Mouse (Mus musculus): ENCODE data around the gene Rabgap1. TPM values are rescaled to one million over a fixed set of nuclear protein-coding genes. Genes with fewer than 3 reads are reported as not detected.

The Rabgap1 gene
- polyA plus RNA-seq, 1 experiment from 2014 or later = 44.4 TPM

GRCm38 (mm10) chr2:37451667-37452375 lies 8.7 kb downstream of the Rabgap1 start:
- Histone ChIP-seq H3K4me2 (ENCODE audit: low read depth, severe bottlenecking) (peak overlapping the region; percentile 84), H3K27ac (replicated peaks; ENCODE audit: low read depth, low read length) (peak overlapping the region; percentile 69), H3K36me3 (ENCODE audit: control insufficient read depth, insufficient read depth, low read length) (no peaks in the 10 kb centered on the region), H3K4me1 (ENCODE audit: control insufficient read depth, insufficient read depth, low read length) (peaks cover 4% of the 10 kb centered on the region; the same call in 1 of the 2 replicates), H3K4me3 (ENCODE audit: low read depth, low read length) (peak overlapping the region; percentile 95), H3K27me3 (ENCODE audit: control insufficient read depth, insufficient read depth, low read length) (no peaks in the 10 kb centered on the region), H3K9ac (ENCODE audit: low read length) (peak overlapping the region; percentile 87), H3K9me3 (ENCODE audit: control insufficient read depth, low read length) (no peaks in the 10 kb centered on the region)
- peak; percentile 92 for DNase-seq (ENCODE audit: low spot score)
- 11% methylated on average over 38 of the region's 44 CpGs for WGBS
- peak; percentile 95 for ATAC-seq (ENCODE audit: insufficient number of reproducible peaks, low FRiP score, low TSS enrichment, low read depth)

DNA sequence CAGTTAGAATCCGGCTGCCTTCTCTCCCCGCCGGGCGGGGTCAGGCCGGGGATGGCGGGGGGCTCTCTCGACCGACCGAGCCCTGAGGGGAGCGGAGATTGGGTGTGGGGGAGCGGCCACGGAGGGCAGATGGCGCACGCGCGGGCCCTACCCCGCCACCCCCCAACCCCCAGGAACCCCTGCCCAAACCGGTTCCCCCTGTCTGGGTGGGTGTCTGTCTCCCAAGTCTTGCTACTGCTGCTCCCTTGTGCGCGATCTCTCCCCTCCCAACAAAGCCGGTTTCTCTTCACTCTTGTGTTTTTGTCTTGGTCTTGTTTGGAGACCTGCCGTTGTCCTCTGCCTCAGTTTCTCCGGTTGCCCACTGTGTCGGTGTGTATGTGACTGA lies 9.3 kb downstream of the Rabgap1 start:
- 0% methylated on average over 23 of the region's 24 CpGs for WGBS
- no peaks in the 10 kb centered on the region for H3K36me3 ChIP-seq (ENCODE audit: control insufficient read depth, insufficient read depth, low read length)

GRCm38 (mm10) chr2:37460707-37461106 lies 17.6 kb downstream of the Rabgap1 start:
- H3K4me3 ChIP-seq (ENCODE audit: low read depth, low read length) = no peak overlapping the region
- H3K36me3 ChIP-seq (ENCODE audit: control insufficient read depth, insufficient read depth, low read length) = no peaks in the 10 kb centered on the region
- ATAC-seq (ENCODE audit: insufficient number of reproducible peaks, low FRiP score, low TSS enrichment, low read depth) = no peak
- no peak overlapping the region for H3K9ac ChIP-seq (ENCODE audit: low read length)
- no peak overlapping the region for H3K27ac ChIP-seq (replicated peaks; ENCODE audit: low read depth, low read length)
- H3K27me3 ChIP-seq (ENCODE audit: control insufficient read depth, insufficient read depth, low read length) = no peaks in the 10 kb centered on the region
- no peaks in the 10 kb centered on the region for H3K4me1 ChIP-seq (ENCODE audit: control insufficient read depth, insufficient read depth, low read length)
- 96% methylated on average over 4 of the region's 4 CpGs for WGBS
- H3K4me2 ChIP-seq (ENCODE audit: low read depth, severe bottlenecking) = no peak overlapping the region
- no peak for DNase-seq (ENCODE audit: low spot score)
- H3K9me3 ChIP-seq (ENCODE audit: control insufficient read depth, low read length) = no peaks in the 10 kb centered on the region

More for the DNA sequence above, 9.3 kb downstream of the Rabgap1 start:
- Histone ChIP-seq H3K4me2 (ENCODE audit: low read depth, severe bottlenecking) (peak overlapping the region; percentile 84), H3K9me3 (ENCODE audit: control insufficient read depth, low read length) (no peaks in the 10 kb centered on the region), H3K9ac (ENCODE audit: low read length) (peak overlapping the region; percentile 87), H3K4me1 (ENCODE audit: control insufficient read depth, insufficient read depth, low read length) (peaks cover 4% of the 10 kb centered on the region; the same call in 1 of the 2 replicates), H3K4me3 (ENCODE audit: low read depth, low read length) (peak overlapping the region; percentile 95), H3K27me3 (ENCODE audit: control insufficient read depth, insufficient read depth, low read length) (no peaks in the 10 kb centered on the region), H3K27ac (replicated peaks; ENCODE audit: low read depth, low read length) (peak overlapping the region; percentile 59; the same call in 1 of the 2 replicates)
- ATAC-seq (ENCODE audit: insufficient number of reproducible peaks, low FRiP score, low TSS enrichment, low read depth) (peak; percentile 87), DNase-seq (ENCODE audit: low spot score) (no peak)

DNA sequence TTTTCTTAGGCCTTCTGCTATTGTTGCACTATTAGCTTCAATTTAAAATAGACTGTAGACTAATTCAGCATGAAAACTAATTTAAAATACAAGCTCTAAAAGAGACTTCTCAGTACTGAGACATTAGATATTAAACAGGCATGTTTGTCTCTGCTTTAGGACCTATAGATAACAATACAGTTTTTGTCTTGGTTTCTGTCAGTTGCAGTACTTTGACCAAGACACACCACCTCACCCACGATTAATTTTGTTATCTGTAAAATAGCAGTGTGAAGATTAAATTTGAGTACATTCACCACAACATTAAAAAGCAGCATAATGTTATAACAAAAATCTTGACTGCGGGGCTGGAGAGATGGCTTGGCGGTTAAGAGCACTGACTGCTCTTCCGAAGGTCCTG lies 23.2 kb downstream of the Rabgap1 start:
- H3K4me2 ChIP-seq (ENCODE audit: low read depth, severe bottlenecking) = no peak overlapping the region
- peaks cover 5% of the 10 kb centered on the region; the same call in 1 of the 2 replicates for H3K36me3 ChIP-seq (ENCODE audit: control insufficient read depth, insufficient read depth, low read length)
- H3K9ac ChIP-seq (ENCODE audit: low read length) = no peak overlapping the region
- H3K27me3 ChIP-seq (ENCODE audit: control insufficient read depth, insufficient read depth, low read length) = no peaks in the 10 kb centered on the region
- H3K9me3 ChIP-seq (ENCODE audit: control insufficient read depth, low read length) = no peaks in the 10 kb centered on the region
- H3K27ac ChIP-seq (replicated peaks; ENCODE audit: low read depth, low read length) = no peak overlapping the region
- no peak for ATAC-seq (ENCODE audit: insufficient number of reproducible peaks, low FRiP score, low TSS enrichment, low read depth)
- WGBS = 96% methylated on average over 4 of the region's 4 CpGs
- H3K4me1 ChIP-seq (ENCODE audit: control insufficient read depth, insufficient read depth, low read length) = no peaks in the 10 kb centered on the region
- no peak for DNase-seq (ENCODE audit: low spot score)
- H3K4me3 ChIP-seq (ENCODE audit: low read depth, low read length) = no peak overlapping the region

DNA sequence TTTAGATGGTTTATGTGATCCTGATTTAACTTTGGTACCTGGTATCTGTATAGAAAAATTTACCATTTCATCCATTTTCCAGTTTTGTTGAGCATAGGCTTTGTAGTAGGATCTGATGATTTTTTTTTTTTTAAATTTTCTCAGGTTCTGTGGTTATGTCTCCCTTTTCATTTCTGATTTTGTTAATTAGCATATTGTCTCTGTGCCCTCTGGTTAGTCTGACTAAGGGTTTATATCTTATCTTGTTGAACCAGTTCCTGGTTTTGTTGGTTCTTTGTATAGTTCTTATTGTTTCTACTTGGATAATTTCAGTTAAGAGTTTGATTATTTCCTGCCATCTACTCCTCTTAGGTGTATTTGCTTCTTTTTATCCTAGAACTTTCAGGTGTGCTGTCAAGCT lies 36.5 kb downstream of the Rabgap1 start:
- DNase-seq (ENCODE audit: low spot score) (no peak), ATAC-seq (ENCODE audit: insufficient number of reproducible peaks, low FRiP score, low TSS enrichment, low read depth) (no peak)
- Histone ChIP-seq H3K27ac (replicated peaks; ENCODE audit: low read depth, low read length) (no peak overlapping the region), H3K27me3 (ENCODE audit: control insufficient read depth, insufficient read depth, low read length) (no peaks in the 10 kb centered on the region), H3K9me3 (ENCODE audit: control insufficient read depth, low read length) (no peaks in the 10 kb centered on the region), H3K9ac (ENCODE audit: low read length) (no peak overlapping the region), H3K36me3 (ENCODE audit: control insufficient read depth, insufficient read depth, low read length) (peaks cover 6% of the 10 kb centered on the region; the same call in 1 of the 2 replicates), H3K4me3 (ENCODE audit: low read depth, low read length) (no peak overlapping the region), H3K4me2 (ENCODE audit: low read depth, severe bottlenecking) (no peak overlapping the region), H3K4me1 (ENCODE audit: control insufficient read depth, insufficient read depth, low read length) (no peaks in the 10 kb centered on the region)

GRCm38 (mm10) chr2:37480039-37480438 lies 37.0 kb downstream of the Rabgap1 start:
- Histone ChIP-seq H3K4me2 (ENCODE audit: low read depth, severe bottlenecking) (no peak overlapping the region), H3K27ac (replicated peaks; ENCODE audit: low read depth, low read length) (no peak overlapping the region), H3K36me3 (ENCODE audit: control insufficient read depth, insufficient read depth, low read length) (peaks cover 6% of the 10 kb centered on the region; the same call in 1 of the 2 replicates), H3K9ac (ENCODE audit: low read length) (no peak overlapping the region), H3K4me3 (ENCODE audit: low read depth, low read length) (no peak overlapping the region), H3K9me3 (ENCODE audit: control insufficient read depth, low read length) (no peaks in the 10 kb centered on the region), H3K4me1 (ENCODE audit: control insufficient read depth, insufficient read depth, low read length) (no peaks in the 10 kb centered on the region), H3K27me3 (ENCODE audit: control insufficient read depth, insufficient read depth, low read length) (no peaks in the 10 kb centered on the region)
- WGBS = 96% methylated on average over 2 of the region's 2 CpGs
- no peak for ATAC-seq (ENCODE audit: insufficient number of reproducible peaks, low FRiP score, low TSS enrichment, low read depth)
- no peak for DNase-seq (ENCODE audit: low spot score)

GRCm38 (mm10) chr2:37484165-37484564 lies 41.1 kb downstream of the Rabgap1 start:
- Histone ChIP-seq H3K9ac (ENCODE audit: low read length) (no peak overlapping the region), H3K4me2 (ENCODE audit: low read depth, severe bottlenecking) (no peak overlapping the region), H3K27ac (replicated peaks; ENCODE audit: low read depth, low read length) (no peak overlapping the region), H3K27me3 (ENCODE audit: control insufficient read depth, insufficient read depth, low read length) (no peaks in the 10 kb centered on the region), H3K9me3 (ENCODE audit: control insufficient read depth, low read length) (no peaks in the 10 kb centered on the region), H3K4me3 (ENCODE audit: low read depth, low read length) (no peak overlapping the region), H3K36me3 (ENCODE audit: control insufficient read depth, insufficient read depth, low read length) (peaks cover 1% of the 10 kb centered on the region; the same call in 1 of the 2 replicates), H3K4me1 (ENCODE audit: control insufficient read depth, insufficient read depth, low read length) (no peaks in the 10 kb centered on the region)
- ATAC-seq (ENCODE audit: insufficient number of reproducible peaks, low FRiP score, low TSS enrichment, low read depth) (no peak), DNase-seq (ENCODE audit: low spot score) (no peak)
- WGBS = 90% methylated on average over 2 of the region's 2 CpGs

DNA sequence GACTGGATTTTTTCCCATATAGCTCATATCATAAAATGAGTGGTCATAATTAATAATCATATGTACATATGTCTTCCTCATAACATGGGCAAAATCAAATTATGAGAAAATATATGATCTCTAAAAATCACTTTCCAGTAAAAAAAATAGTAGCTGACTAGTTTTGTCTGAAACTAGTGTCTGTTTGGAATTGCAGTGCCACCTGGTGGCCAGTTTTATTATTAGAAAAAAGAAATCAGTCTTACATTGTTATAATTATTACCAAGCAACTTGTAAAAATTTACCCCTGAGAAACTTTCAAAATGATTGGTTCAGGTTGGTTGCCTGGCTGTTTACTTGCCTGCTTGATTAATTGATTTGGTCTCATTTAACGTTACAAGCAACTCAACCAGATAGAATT lies 42.3 kb downstream of the Rabgap1 start:
- Histone ChIP-seq H3K9me3 (ENCODE audit: control insufficient read depth, low read length) (no peaks in the 10 kb centered on the region), H3K27ac (replicated peaks; ENCODE audit: low read depth, low read length) (no peak overlapping the region), H3K9ac (ENCODE audit: low read length) (no peak overlapping the region), H3K4me2 (ENCODE audit: low read depth, severe bottlenecking) (no peak overlapping the region), H3K4me3 (ENCODE audit: low read depth, low read length) (no peak overlapping the region), H3K4me1 (ENCODE audit: control insufficient read depth, insufficient read depth, low read length) (no peaks in the 10 kb centered on the region), H3K27me3 (ENCODE audit: control insufficient read depth, insufficient read depth, low read length) (no peaks in the 10 kb centered on the region), H3K36me3 (ENCODE audit: control insufficient read depth, insufficient read depth, low read length) (peaks cover 4% of the 10 kb centered on the region; the same call in 1 of the 2 replicates)
- WGBS = 82% methylated on average over 1 of the region's 1 CpGs
- ATAC-seq (ENCODE audit: insufficient number of reproducible peaks, low FRiP score, low TSS enrichment, low read depth) (no peak), DNase-seq (ENCODE audit: low spot score) (peak; percentile 24)

- H3K4me3 ChIP-seq (ENCODE audit: low read depth, low read length) = no peak overlapping the region
- H3K9me3 ChIP-seq (ENCODE audit: control insufficient read depth, low read length) = no peaks in the 10 kb centered on the region
- ATAC-seq (ENCODE audit: insufficient number of reproducible peaks, low FRiP score, low TSS enrichment, low read depth) (no peak), DNase-seq (ENCODE audit: low spot score) (no peak)
- H3K9ac ChIP-seq (ENCODE audit: low read length) = no peak overlapping the region
- no peak overlapping the region for H3K4me2 ChIP-seq (ENCODE audit: low read depth, severe bottlenecking)
- no peaks in the 10 kb centered on the region for H3K27me3 ChIP-seq (ENCODE audit: control insufficient read depth, insufficient read depth, low read length)
- peaks cover 4% of the 10 kb centered on the region; the same call in 1 of the 2 replicates for H3K36me3 ChIP-seq (ENCODE audit: control insufficient read depth, insufficient read depth, low read length)
- H3K4me1 ChIP-seq (ENCODE audit: control insufficient read depth, insufficient read depth, low read length) = no peaks in the 10 kb centered on the region
- no peak overlapping the region for H3K27ac ChIP-seq (replicated peaks; ENCODE audit: low read depth, low read length)
Measured at GRCm38 (mm10) chr2:37486408-37486807, 43.3 kb downstream of the Rabgap1 start.

Measured in limb, embryonic 11.5 days (tissue).